Mouse (Mus musculus) cerebellum, adult 8-10 months (tissue): ENCODE measurements around the gene Lhx8.
A peak's percentile ranks its signal among the peaks of the same experiment; 100 is the strongest.

Experiments
- DNase-seq: peaks from one replicate; pipeline ENCODE4 v3.0.0; 2022

Lhx8 gene

DNA sequence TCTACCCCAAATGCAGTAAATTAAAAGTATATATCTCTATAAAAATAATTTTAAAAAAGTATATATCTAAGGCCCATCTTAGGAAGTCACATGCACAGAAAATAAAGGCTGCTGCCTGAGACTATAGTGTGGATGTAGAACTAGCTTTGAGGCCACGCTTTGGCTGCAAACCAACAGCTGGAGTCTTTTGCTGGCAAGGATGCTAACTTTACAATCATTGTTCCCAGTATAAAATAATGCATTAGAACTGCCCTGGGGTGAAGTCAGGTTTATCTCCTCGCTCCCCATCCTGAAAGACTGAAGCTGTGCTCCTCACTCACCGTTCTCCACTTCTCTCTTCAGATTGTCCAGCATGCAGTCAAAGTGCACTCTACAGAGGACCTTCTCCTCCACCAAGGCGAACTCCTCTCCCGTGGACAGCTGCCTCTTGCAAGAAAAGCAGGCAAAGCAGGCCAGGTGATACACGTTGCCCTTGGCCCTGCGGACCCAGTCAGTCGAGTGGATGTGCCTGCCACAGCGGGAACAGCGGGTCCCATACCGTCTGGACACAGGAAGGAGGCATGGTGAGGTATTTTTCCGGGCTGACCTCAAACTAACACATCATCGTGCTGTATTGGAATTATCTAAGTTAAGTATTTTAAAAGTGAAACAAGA, 8.4 kb downstream of the Lhx8 start:
- no peak for DNase-seq

GRCm38 (mm10) chr3:154317651-154318248, 12.7 kb downstream of the Lhx8 start:
- no peak for DNase-seq

DNA sequence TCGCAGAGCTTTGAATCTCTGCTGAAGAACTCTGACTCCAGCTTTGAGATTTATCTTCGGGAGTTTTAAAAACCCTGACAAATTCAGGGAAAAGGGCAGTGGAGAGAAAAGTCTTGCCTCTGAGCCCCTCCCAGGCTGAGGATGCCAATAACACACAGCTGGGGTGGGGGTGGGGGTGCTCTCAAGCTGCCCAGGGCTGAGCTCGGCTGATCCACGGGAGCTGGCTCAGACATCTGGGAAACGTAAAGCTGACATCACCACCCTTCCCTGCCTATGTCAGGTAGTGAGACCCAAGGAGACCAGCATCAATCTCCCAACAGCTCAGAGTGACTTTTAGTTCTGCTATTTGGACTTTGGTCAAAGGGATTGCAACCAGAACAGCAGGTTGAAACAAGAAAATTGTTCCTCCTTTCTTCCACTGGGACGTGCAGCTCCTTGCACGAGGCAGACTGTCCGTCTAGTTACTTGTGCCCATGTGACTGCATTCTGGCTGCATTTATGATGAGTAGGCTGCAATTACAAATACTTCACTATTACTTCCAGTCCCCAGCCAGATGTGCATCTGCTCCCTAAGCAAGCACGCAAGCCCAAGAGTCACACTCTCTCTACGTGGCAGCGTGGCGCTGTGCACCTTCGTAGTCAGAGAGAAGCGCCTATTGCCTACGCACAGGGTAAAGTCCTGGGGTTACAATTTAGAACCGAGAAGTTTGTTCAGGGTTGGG, 25.1 kb downstream of the Lhx8 start:
- no peak for DNase-seq

DNA sequence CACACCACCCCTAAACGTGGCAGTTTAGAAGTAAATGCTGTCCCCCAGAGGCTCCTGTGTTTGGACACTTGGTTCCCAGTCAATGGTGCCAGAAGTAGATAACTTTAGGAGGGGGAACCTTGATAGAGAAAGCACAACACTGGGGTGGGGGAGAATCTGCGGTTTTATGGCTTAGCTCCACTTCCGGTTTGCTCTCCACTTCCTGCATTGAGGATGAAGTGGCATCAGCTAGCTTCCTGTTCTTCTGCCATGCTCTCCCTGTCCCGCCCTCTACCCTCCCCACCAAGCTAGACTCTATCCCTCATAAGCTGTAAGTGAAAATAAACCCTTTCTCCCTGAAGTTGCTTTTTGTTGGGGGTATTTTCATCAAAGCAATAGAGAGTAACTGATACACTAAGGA, 29.4 kb downstream of the Lhx8 start:
- DNase-seq: no peak

DNA sequence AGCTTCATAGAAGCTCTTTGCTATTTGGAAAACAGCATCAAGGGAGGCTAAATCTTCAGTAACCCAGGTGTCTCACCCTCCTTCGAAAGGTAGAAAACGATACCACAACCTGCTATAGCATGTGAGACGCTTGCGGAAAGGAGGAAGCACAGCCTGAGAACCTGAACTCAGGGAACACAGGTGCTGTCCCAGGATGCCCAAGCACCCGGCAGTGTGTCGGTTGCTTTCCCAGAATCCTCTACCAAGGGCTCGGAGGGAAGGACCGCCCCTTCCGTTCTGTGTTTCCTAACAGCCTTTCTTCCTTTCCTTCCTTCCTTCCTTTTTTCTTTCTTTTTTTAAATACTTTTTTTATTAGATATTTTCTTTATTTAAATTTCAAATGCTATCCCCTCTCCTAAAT, 30.5 kb downstream of the Lhx8 start:
- no peak for DNase-seq

GRCm38 (mm10) chr3:154298490-154298889, 32.0 kb downstream of the Lhx8 start:
- no peak for DNase-seq

DNA sequence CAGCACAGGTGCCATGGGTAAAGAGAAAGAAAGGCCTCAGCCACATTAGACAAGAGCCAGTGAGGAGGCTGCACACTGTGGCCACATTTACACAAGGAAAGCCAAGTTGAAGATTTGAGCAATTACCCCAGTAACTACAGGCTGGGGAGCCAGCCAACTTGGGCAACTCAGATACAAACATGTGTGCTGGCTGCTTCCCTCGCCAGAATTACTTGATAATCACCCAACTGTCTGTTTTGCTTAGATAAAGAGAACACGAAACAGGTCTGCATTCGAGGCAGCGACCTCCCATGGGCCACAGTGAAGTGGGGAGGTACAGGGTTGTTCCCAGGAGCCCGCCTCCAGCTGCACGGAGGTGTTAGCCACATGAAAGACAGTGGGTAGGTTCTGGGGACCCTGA, 33.0 kb downstream of the Lhx8 start:
- DNase-seq: no peak

DNA sequence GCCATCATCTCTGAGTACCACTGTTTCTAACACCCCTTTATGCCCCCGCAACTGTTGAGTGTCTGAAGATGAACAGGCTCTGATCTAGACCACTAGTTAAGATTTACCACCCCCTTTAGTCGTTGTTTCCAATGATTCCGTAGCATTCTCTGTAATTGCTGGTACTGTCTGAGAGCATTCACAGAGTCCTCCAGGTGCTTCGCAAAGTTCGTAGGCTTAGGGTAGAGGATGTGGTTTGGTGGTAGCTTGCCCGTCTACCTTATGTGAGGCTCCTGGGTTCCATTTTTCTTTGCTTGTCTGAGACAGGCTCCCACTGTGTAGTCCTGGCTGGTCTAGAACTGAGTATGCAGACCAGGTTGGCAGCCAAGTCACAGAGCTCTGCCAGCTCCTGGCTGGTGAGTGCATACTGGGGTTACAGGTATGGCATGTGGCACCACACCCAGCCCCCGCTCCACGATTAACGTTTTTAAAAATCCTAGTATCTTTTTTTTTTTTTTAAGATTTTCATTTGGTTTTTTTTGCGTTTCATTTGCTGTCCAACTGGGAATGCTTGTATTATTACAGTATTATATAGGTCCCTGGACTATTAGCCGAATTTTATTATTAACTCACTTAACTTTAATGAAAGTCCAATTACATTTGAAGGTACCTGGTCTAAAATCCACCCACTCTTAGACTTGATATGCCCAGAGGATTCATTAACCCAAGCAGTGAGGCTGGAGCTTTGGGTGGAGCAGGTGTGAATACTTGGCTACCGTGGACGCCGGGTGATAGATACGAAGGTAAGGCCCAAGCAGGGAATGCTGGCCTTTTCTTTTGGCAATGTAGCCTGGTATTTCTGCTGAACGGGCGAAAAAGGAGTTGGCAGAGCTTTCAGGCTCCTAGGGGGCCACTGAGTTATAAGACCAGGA, 35.3 kb downstream of the Lhx8 start:
- no peak for DNase-seq

- no peak for DNase-seq
Observed at GRCm38 (mm10) chr3:154293839-154294490, 36.5 kb downstream of the Lhx8 start.

DNA sequence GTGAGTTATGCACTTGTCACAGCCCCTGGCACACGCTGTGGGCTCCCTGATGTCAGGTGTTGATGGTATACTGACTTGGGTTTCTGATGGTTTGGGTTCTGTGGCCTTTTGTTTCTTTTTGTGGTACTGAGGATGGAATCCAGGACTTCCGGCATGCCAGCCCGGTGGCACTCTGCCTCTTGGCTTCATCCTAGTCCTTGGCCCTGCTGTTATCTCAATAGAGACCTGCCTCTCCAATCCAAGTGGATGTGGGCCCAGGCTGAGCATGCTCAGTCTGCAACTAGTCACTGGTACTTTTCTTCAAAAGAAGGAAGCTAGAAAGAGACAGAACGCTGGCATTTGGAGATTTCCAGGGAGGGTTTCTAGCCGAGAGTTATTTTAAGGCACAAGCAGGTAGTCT, 38.3 kb downstream of the Lhx8 start:
- DNase-seq: no peak

DNA sequence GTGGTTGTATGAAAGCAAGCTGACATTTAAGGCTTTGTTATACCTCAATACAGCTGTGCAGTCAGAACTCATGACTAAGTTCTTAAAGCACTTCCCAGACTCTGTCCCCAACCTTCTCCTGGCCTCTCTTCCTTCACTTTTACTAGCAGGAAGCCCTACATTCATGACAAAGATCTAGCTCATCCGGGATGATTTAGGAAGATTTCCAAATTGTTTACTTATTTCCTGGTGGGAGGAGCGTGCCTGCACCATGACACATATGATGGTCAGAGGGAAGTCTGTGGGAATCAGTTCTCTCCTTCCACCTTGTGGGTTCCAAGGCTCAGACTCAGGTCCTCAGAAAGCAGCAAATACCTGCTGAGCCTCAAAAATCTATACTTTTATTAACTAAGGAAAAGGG, 40.1 kb downstream of the Lhx8 start:
- no peak for DNase-seq

GRCm38 (mm10) chr3:154288429-154289069, 41.9 kb downstream of the Lhx8 start:
- DNase-seq: no peak

DNA sequence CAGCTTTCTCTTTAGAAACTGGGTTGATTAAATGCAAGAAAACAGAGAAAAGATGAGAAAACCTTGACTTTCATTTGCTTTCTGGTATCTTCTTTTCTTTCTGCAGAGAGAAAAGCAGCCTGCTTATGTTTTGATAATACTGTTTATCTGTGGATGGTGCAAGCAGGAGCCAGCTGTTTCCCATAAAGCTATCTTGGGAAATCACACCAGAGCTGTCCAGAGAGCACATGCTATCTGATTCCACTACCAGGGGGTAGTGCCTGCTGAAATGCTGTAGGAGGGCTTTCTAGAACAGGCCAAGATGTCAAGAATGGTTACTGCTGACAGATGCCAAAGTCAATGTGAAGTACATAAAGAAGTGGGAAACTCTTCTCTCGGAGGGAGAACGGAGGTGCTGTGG, 43.2 kb downstream of the Lhx8 start:
- DNase-seq: no peak

- DNase-seq: no peak
Observed at GRCm38 (mm10) chr3:154285351-154285750, 45.1 kb downstream of the Lhx8 start.

- DNase-seq: no peak
Observed at GRCm38 (mm10) chr3:154284260-154284659, 46.2 kb downstream of the Lhx8 start.

DNA sequence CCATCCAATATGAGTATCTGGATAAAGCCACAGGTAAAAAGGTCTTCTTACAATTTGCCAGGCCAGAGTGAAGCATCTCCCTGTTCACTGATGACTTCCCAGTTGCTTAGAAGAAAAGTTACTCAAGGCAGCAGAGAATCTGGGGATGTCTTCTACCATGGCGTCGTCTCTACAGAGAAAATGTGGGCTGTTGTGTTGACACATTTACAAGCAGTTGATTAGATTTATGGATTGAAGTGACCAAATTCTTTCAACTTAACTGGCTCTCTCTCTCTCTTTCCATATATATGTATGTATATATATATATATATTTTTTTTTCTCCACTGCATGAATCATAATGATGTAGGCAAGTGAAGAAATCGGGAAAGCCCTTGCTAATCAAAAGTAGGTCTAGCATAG, 55.8 kb downstream of the Lhx8 start:
- no peak for DNase-seq

DNA sequence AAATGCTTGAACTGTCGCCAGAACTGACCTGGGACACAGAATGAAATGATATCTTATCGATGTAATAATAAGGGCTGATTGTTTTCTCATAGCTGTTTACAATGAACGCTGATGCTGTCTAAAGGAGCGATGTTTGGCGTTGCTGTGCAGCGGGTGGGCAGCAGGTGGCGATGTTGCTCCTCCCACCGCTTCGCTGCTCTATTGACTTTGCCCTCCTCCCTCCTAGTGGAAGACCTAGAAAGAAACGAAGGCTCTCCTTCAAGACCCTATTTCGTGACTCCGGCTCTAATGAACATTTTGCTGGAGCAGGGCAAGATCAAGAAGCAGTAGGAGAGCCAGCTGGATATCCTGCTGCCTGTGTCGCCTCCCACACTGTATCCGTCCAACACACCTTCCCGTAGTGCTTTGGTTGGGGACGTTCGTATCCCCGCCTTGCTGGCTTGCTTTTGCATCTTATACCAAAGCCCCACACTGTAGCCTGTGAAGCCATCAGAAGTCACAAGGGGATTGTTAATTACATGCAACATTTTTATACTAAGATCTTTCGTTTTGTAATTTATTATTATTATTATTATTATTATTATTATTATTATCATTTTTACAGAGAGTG, 60.6 kb downstream of the Lhx8 start:
- peak; percentile 63 for DNase-seq

DNA sequence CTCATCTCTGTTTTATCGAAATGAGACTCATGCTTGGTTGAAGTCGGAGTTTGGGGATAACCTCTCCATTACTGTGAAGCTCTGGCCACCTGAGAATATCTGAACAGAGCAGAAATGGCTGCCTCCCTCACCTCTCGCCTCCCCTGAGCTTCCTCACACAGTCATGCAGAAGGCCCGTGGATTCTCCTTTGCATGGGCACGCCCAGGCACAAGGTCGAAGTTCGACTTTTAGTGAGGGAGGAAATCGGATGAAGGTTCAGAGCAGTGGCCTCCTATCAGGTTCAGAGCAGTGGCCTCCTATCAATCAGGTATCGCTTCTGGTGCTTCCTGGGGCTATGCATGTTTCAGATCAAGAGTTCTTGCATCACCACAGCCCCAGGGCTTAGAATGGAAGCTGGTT, 62.1 kb downstream of the Lhx8 start:
- DNase-seq: no peak

GRCm38 (mm10) chr3:154257312-154257711, 73.1 kb downstream of the Lhx8 start:
- no peak for DNase-seq
